Mouse (Mus musculus) cerebellum, adult 2 months (tissue): ENCODE data around the gene Wwc2.

ENCODE experiments used
- CTCF ChIP-seq: fragments of 200-500 bp; IDR thresholded peaks from 2 replicates; pipeline ENCODE4 v1.5.1; 2011; ENCODE audit warnings: low read depth, mild to moderate bottlenecking, control low read depth, low read length, moderate library complexity, borderline replicate concordance; ENCODE audit not compliant: insufficient read depth
- POLR2A ChIP-seq: fragments of 200-500 bp; IDR thresholded peaks from 2 replicates; pipeline ENCODE4 v1.6.1; 2011; ENCODE audit warnings: low read length, control low read depth, borderline replicate concordance; ENCODE audit not compliant: insufficient read depth

GRCm38 (mm10) chr8:47943049-47943448 lies 47.7 kb downstream of the Wwc2 start:
- TF ChIP-seq POLR2A (no peak), CTCF (no peak)
